Mouse (Mus musculus) G1E (cell line): ENCODE data around the gene Tex52.

Experiments
- CTCF ChIP-seq: IDR thresholded peaks from 2 replicates; pipeline ENCODE4 v1.5.1; 2012; ENCODE audit warnings: low read depth, low read length, inconsistent platforms, mixed read lengths
- GATA2 ChIP-seq: IDR thresholded peaks from 2 replicates; pipeline ENCODE4 v1.6.1; 2012; ENCODE audit warnings: low read depth, low read length, inconsistent platforms, borderline replicate concordance
- POLR2AphosphoS5 ChIP-seq: IDR thresholded peaks from 2 replicates; pipeline ENCODE4 v1.6.1; 2012; ENCODE audit warnings: low read depth, low read length, inconsistent platforms; ENCODE audit not compliant: insufficient replicate concordance

- TF ChIP-seq CTCF (no peak), GATA2 (no peak), POLR2AphosphoS5 (no peak)
These were observed 23.7 kb downstream of the Tex52 start, which contains the start of gene Nrip2 for GRCm38 (mm10) chr6:128398996-128399395.
